8 mouse cellular contexts compared by ENCODE assay signal in the genomic region with DNA sequence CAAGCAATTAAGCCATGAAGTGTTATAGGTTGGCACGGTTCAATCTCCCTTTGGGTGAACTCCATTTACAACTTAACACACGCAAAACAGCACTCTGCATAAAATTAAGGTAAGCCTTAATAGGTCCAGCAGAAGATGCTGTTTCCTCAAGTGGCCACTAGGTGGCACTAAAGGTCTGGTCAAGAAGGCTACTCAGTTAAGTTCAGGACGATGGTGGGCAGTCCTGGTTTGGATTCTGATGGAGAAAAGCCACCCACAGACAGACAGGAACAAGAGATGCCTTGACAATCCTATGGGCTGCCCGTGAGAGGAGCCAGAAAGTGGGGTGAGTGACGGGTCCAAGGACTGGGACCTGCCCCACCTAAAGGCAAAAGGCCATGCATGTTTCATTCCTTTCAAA. TPM values are rescaled to one million over a fixed set of nuclear protein-coding genes. Genes with fewer than 3 reads are reported as not detected.
DNase-seq lines count a peak whose midpoint lies in the region; ATAC-seq lines count a peak whose summit lies in the region.

No protein-coding gene starts in this region.

- H3K4me3 ChIP-seq in midbrain, embryonic 15.5 days = no peak overlapping the region

- no peaks in the 10 kb centered on the region for H3K4me1 ChIP-seq in midbrain, embryonic 15.5 days

- ATAC-seq in midbrain, embryonic 15.5 days (replicated peaks) = peak; percentile 86

- H3K27me3 ChIP-seq in midbrain, embryonic 15.5 days (replicated peaks) = no peaks in the 10 kb centered on the region

- 3% methylated on average over 5 of the region's 5 CpGs for WGBS in midbrain, embryonic 15.5 days

- no peak overlapping the region for H3K4me2 ChIP-seq in midbrain, embryonic 15.5 days

- no peaks in the 10 kb centered on the region for H3K36me3 ChIP-seq in midbrain, embryonic 15.5 days (replicated peaks)

- DNase-seq in gastrocnemius, adult 18-20 months (ENCODE audit: low spot score) = peak; percentile 65
- no peak for DNase-seq in gastrocnemius, postnatal 25 days
- peak; percentile 72 to 76 for DNase-seq in cerebellum, postnatal 36 days
- peak; percentile 32 to 39 for DNase-seq in gastrocnemius, adult 8-10 months (ENCODE audit: low spot score in 2 of 2)
- peak; percentile 88 for DNase-seq in induced T-regulatory cell, adult 2 months (ENCODE audit: low read depth)
- DNase-seq in left cerebral cortex, postnatal 36 days (ENCODE audit: low spot score in 2 of 2) = peak; percentile 44 to 57
- peak; percentile 42 to 72 for DNase-seq in spleen, adult 18-20 months

- H3K27ac ChIP-seq in midbrain, embryonic 15.5 days = no peak overlapping the region

- no peaks in the 10 kb centered on the region for H3K9me3 ChIP-seq in midbrain, embryonic 15.5 days

- intact Hi-C loops in left cerebral cortex, postnatal 36 days (cut with DNase I) = loop anchor here (5.0 kb wide), 2 partner anchors 46 to 134 kb away; no protein-coding TSS in a partner anchor

- H3K9ac ChIP-seq in midbrain, embryonic 15.5 days = no peak overlapping the region

RNA-seq across cellular contexts. Expression of a gene that starts 13.6 kb away (rescaled TPM):
- total RNA-seq in gastrocnemius, adult 18-20 months (2021) = not detected
- not detected for total RNA-seq in gastrocnemius, postnatal 25 days (2021)
- not detected for total RNA-seq in gastrocnemius, adult 8-10 months (2022)
- total RNA-seq in left cerebral cortex, postnatal 36 days (2021) = not detected
- polyA plus RNA-seq in midbrain, embryonic 15.5 days (2015; fragmentation: Nextera tagmentation; extraction: Ambion mirVana) = not detected in 2 replicates

RNA-seq across cellular contexts. Expression of a gene that starts 15.3 kb away (rescaled TPM):
- total RNA-seq in gastrocnemius, adult 18-20 months (2021) = not detected
- not detected for total RNA-seq in gastrocnemius, postnatal 25 days (2021)
- not detected for total RNA-seq in gastrocnemius, adult 8-10 months (2022)
- under 1 TPM in 1 of 2 experiments, not detected in 1; 0.25 TPM for total RNA-seq in left cerebral cortex, postnatal 36 days (2021)
- 0.06 and 0.37 TPM in 2 replicates for polyA plus RNA-seq in midbrain, embryonic 15.5 days (2015; fragmentation: Nextera tagmentation; extraction: Ambion mirVana)

RNA-seq across cellular contexts. Expression of a gene that starts 18.2 kb away (rescaled TPM):
- total RNA-seq in gastrocnemius, adult 18-20 months (2021) = 1 to 10 TPM; 5.9 to 7.0 TPM
- 1 to 10 TPM; 5.2 to 7.7 TPM for total RNA-seq in gastrocnemius, postnatal 25 days (2021)
- total RNA-seq in gastrocnemius, adult 8-10 months (2022) = 10 to 100 TPM in 1 of 4 experiments, 1 to 10 TPM in 3; 7.0 to 10.6 (median 7.2) TPM
- 100 to 1,000 TPM; 149 to 153 TPM for total RNA-seq in left cerebral cortex, postnatal 36 days (2021)
- polyA plus RNA-seq in midbrain, embryonic 15.5 days (2015; fragmentation: Nextera tagmentation; extraction: Ambion mirVana) = 127 and 128 TPM in 2 replicates

RNA-seq across cellular contexts. Expression of a gene that starts 41.0 kb away (rescaled TPM):
- 1 to 10 TPM; 1.3 to 1.5 TPM for total RNA-seq in gastrocnemius, adult 18-20 months (2021)
- 1 to 10 TPM; 1.3 to 1.7 TPM for total RNA-seq in gastrocnemius, postnatal 25 days (2021)
- 1 to 10 TPM; 1.0 to 1.6 (median 1.3) TPM for total RNA-seq in gastrocnemius, adult 8-10 months (2022)
- 1 to 10 TPM; 1.9 to 2.2 TPM for total RNA-seq in left cerebral cortex, postnatal 36 days (2021)
- 0.48 and 0.84 TPM in 2 replicates for polyA plus RNA-seq in midbrain, embryonic 15.5 days (2015; fragmentation: Nextera tagmentation; extraction: Ambion mirVana)

RNA-seq across cellular contexts. Expression of a gene that starts 49.8 kb away (rescaled TPM):
- 1 to 10 TPM; 4.1 to 4.6 TPM for total RNA-seq in gastrocnemius, adult 18-20 months (2021)
- total RNA-seq in gastrocnemius, postnatal 25 days (2021) = 1 to 10 TPM; 4.0 to 4.7 TPM
- 1 to 10 TPM; 3.2 to 4.7 (median 3.4) TPM for total RNA-seq in gastrocnemius, adult 8-10 months (2022)
- 10 to 100 TPM; 32.7 to 38.1 TPM for total RNA-seq in left cerebral cortex, postnatal 36 days (2021)
- 48.3 and 49.5 TPM in 2 replicates for polyA plus RNA-seq in midbrain, embryonic 15.5 days (2015; fragmentation: Nextera tagmentation; extraction: Ambion mirVana)

Comparison
In these comparisons a context has a peak if more than half of its experiments do, and no peak if none do; other contexts are left out.
1. RNA of a gene that starts 18.2 kb away (total RNA-seq): 149 to 153 TPM in left cerebral cortex, postnatal 36 days; 5.2 to 7.7 TPM in gastrocnemius, postnatal 25 days, 7.0 to 10.6 TPM in gastrocnemius, adult 8-10 months and 5.9 to 7.0 TPM in gastrocnemius, adult 18-20 months; every median in the first group is over 10 times any median in the second.